Mouse (Mus musculus) adrenal gland, postnatal 0 days (tissue): ENCODE data around the gene Frmpd2. TPM values are rescaled to one million over a fixed set of nuclear protein-coding genes. Genes with fewer than 3 reads are reported as not detected.

Source experiments
- polyA plus RNA-seq: library from polyadenylated mRNA; unstranded; fragments of >200 nt; fragmentation: Nextera tagmentation; extraction: Ambion mirVana; gene quantifications from 2 replicates; pipeline ENCODE4 v1.2.1, GENCODE M21; 2015

The Frmpd2 gene
- polyA plus RNA-seq, result not detected in 2 replicates

GRCm38 (mm10) chr14:33471331-33471730 is at the start of gene Frmpd2:
Gene Frmpd2, plus strand, starts transcription at chr14:33471696.

GRCm38 (mm10) chr14:33447027-33447569 is 24.4 kb upstream of the Frmpd2 start, which contains the start of gene Mapk8:
Gene Mapk8, minus strand, starts transcription at chr14:33447158.

GRCm38 (mm10) chr14:33588951-33589350 is 117.5 kb downstream of the Frmpd2 start, which contains the start of gene Ptpn20:
Gene Ptpn20, plus strand, starts transcription at chr14:33589207.

Other genes starting within 250 kb of the Frmpd2 start
- gene Mapk8, start 24.5 kb upstream of the Frmpd2 start, polyA plus RNA-seq, result 14.3 and 16.2 TPM in 2 replicates
- gene Ptpn20, start 117.5 kb downstream of the Frmpd2 start, polyA plus RNA-seq, result 0.08 and 0.15 TPM in 2 replicates